14 mouse cellular contexts compared by ENCODE assay signal in the genomic region with DNA sequence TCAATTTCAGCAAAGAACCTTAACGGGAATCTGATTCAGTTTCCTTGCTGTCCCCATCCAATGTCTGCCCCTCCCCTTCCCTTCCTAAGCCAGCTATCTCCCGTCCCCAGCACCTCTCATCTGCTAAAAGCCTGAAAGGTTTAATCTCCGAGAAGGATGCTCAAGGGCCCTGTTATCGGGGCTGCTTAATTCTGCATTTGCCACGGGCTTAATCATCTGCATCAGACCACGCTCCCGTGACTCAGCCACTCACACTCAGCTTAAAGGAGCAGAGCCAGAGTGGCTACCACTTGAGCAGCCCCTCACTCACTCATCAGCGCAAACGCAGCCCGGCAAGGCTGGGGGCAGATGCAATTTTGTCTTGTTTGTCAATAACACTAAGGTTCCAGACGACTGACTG. TPM values are rescaled to one million over a fixed set of nuclear protein-coding genes. Genes with fewer than 3 reads are reported as not detected.
DNase-seq lines count a peak whose midpoint lies in the region; ATAC-seq lines count a peak whose summit lies in the region.
"Had no signal": no experiment of that assay in that cellular context is flagged by ENCODE, and none has a peak within 500 bp of the region (broad histone marks: within the 10 kb centered on the region; RNA-seq: fewer than 3 reads in every experiment).

No protein-coding gene starts in this region.

- H3K9me3 ChIP-seq in heart, embryonic 12.5 days (replicated peaks) = no peaks in the 10 kb centered on the region
- no peaks in the 10 kb centered on the region for H3K9me3 ChIP-seq in hindbrain, embryonic 11.5 days (ENCODE audit: control insufficient read depth, low read length)
- no peaks in the 10 kb centered on the region for H3K9me3 ChIP-seq in midbrain, embryonic 11.5 days (ENCODE audit: control insufficient read depth, low read length)
- H3K9me3 ChIP-seq: lung, embryonic 15.5 days had no signal

- H3K27me3 ChIP-seq in heart, embryonic 12.5 days (replicated peaks) = peaks cover 44% of the 10 kb centered on the region
- H3K27me3 ChIP-seq in hindbrain, embryonic 11.5 days (ENCODE audit: control insufficient read depth, insufficient read depth, low read length) = no peaks in the 10 kb centered on the region
- no peaks in the 10 kb centered on the region for H3K27me3 ChIP-seq in midbrain, embryonic 11.5 days (ENCODE audit: control insufficient read depth, insufficient read depth, low read length)
- H3K27me3 ChIP-seq: lung, embryonic 15.5 days had no signal

- WGBS in heart, embryonic 12.5 days = 25% methylated on average over 11 of the region's 11 CpGs
- WGBS in hindbrain, embryonic 11.5 days = 39% methylated on average over 11 of the region's 11 CpGs
- 14% methylated on average over 11 of the region's 11 CpGs for WGBS in midbrain, embryonic 11.5 days

- H3K4me2 ChIP-seq in heart, embryonic 12.5 days = peak overlapping the region; percentile 28; the same call in 1 of the 2 replicates
- peak overlapping the region; percentile 0; the same call in 1 of the 2 replicates for H3K4me2 ChIP-seq in hindbrain, embryonic 11.5 days (replicated peaks; ENCODE audit: low read depth, low read length)
- peak overlapping the region; percentile 33 for H3K4me2 ChIP-seq in midbrain, embryonic 11.5 days
- H3K4me2 ChIP-seq: lung, embryonic 15.5 days had no signal

- H3K4me3 ChIP-seq in heart, embryonic 12.5 days = no peak overlapping the region
- no peak overlapping the region for H3K4me3 ChIP-seq in hindbrain, embryonic 11.5 days (ENCODE audit: low read depth, low read length)
- H3K4me3 ChIP-seq in midbrain, embryonic 11.5 days (ENCODE audit: low read depth, low read length) = no peak overlapping the region
- H3K4me3 ChIP-seq: lung, embryonic 15.5 days had no signal

- no peak for ATAC-seq in heart, embryonic 12.5 days (ENCODE audit: insufficient number of reproducible peaks, low FRiP score)
- peak; percentile 44 for ATAC-seq in hindbrain, embryonic 11.5 days (ENCODE audit: low FRiP score)
- ATAC-seq in midbrain, embryonic 11.5 days (ENCODE audit: low FRiP score) = peak; percentile 67
- no peak for ATAC-seq in monocyte, adult 5-6 weeks (replicated peaks; ENCODE audit: insufficient number of reproducible peaks, low FRiP score, low TSS enrichment, poor library complexity, severe bottlenecking)

- no peak overlapping the region for H3K9ac ChIP-seq in heart, embryonic 12.5 days
- no peak overlapping the region for H3K9ac ChIP-seq in hindbrain, embryonic 11.5 days (ENCODE audit: low read depth, low read length)
- peak overlapping the region; percentile 45 for H3K9ac ChIP-seq in midbrain, embryonic 11.5 days (ENCODE audit: low read length)
- H3K9ac ChIP-seq: lung, embryonic 15.5 days had no signal

- peaks cover 9% of the 10 kb centered on the region; the same call in 1 of the 2 replicates for H3K4me1 ChIP-seq in heart, embryonic 12.5 days (replicated peaks)
- peaks cover 25% of the 10 kb centered on the region for H3K4me1 ChIP-seq in hindbrain, embryonic 11.5 days (replicated peaks; ENCODE audit: control insufficient read depth, insufficient read depth, low read length)
- H3K4me1 ChIP-seq in midbrain, embryonic 11.5 days (ENCODE audit: control insufficient read depth, insufficient read depth, low read length) = peaks cover 50% of the 10 kb centered on the region

- no peak for DNase-seq in heart, adult 18-20 months
- peak; percentile 54 for DNase-seq in hindbrain, embryonic 11.5 days (ENCODE audit: low spot score)
- DNase-seq in midbrain, embryonic 11.5 days (ENCODE audit: low spot score, missing footprints) = peak; percentile 92
- peak; percentile 21 for DNase-seq in retina, postnatal 7 days (ENCODE audit: low read depth, low spot score)
- no peak for DNase-seq in gastrocnemius, postnatal 10 days
- DNase-seq in left cerebral cortex, postnatal 10 days (ENCODE audit: extremely low spot score in 1 of 2, low spot score in 2 of 2) = no peak
- DNase-seq: adrenal gland, postnatal 10 days; cerebellum, postnatal 14 days; heart, postnatal 4 days; thymus, adult 2 months had no signal

- intact Hi-C loops in left cerebral cortex, postnatal 10 days (cut with DNase I) = no loop called here

- H3K27ac ChIP-seq in heart, embryonic 12.5 days (ENCODE audit: poor library complexity, severe bottlenecking) = no peak overlapping the region
- peak overlapping the region; percentile 74; the same call in 1 of the 2 replicates for H3K27ac ChIP-seq in hindbrain, embryonic 11.5 days (ENCODE audit: low read depth, low read length)
- peak overlapping the region; percentile 74 for H3K27ac ChIP-seq in midbrain, embryonic 11.5 days (ENCODE audit: low read depth, low read length)
- H3K27ac ChIP-seq: kidney, postnatal 0 days; lung, embryonic 15.5 days had no signal

- no peaks in the 10 kb centered on the region for H3K36me3 ChIP-seq in heart, embryonic 12.5 days
- no peaks in the 10 kb centered on the region for H3K36me3 ChIP-seq in hindbrain, embryonic 11.5 days (ENCODE audit: control insufficient read depth, insufficient read depth, low read length)
- H3K36me3 ChIP-seq in midbrain, embryonic 11.5 days (ENCODE audit: control insufficient read depth, insufficient read depth, low read length) = no peaks in the 10 kb centered on the region
- H3K36me3 ChIP-seq: lung, embryonic 15.5 days had no signal

RNA-seq across cellular contexts. Expression of gene Srgap3, which starts 50.7 kb away (rescaled TPM):
- 0.63 and 1.2 TPM in 2 replicates for polyA plus RNA-seq in heart, embryonic 12.5 days (2016; fragmentation: Nextera tagmentation; extraction: Ambion mirVana)
- total RNA-seq in heart, adult 18-20 months (2021) = 1 to 10 TPM in 1 of 2 experiments, under 1 TPM in 1; 0.69 to 1.1 TPM
- 49.8 and 89.6 TPM in 2 replicates for polyA plus RNA-seq in hindbrain, embryonic 11.5 days (2014; fragmentation: Nextera tagmentation; extraction: Ambion mirVana)
- polyA plus RNA-seq in midbrain, embryonic 11.5 days (2014; fragmentation: Nextera tagmentation; extraction: Ambion mirVana) = 48.9 and 54.9 TPM in 2 replicates
- total RNA-seq in monocyte, adult 5-6 weeks (2017) = 2.5 to 23.9 TPM (median 4.5 TPM) in 3 replicates
- total RNA-seq in gastrocnemius, postnatal 10 days (2021) = 10 to 100 TPM in 1 of 2 experiments, 1 to 10 TPM in 1; 7.8 to 12.4 TPM
- 100 to 1,000 TPM; 257 to 266 TPM for total RNA-seq in left cerebral cortex, postnatal 10 days (2021)

Comparison
In these comparisons a context has a peak if more than half of its experiments do, and no peak if none do; other contexts are left out.
1. ATAC-seq: peak in hindbrain, embryonic 11.5 days (single experiment) and midbrain, embryonic 11.5 days (single experiment); none in heart, embryonic 12.5 days (single experiment) and monocyte, adult 5-6 weeks (single experiment).
2. DNase-seq: peak in hindbrain, embryonic 11.5 days (single experiment), midbrain, embryonic 11.5 days (single experiment) and retina, postnatal 7 days (single experiment); none in heart, adult 18-20 months (0 of 2), gastrocnemius, postnatal 10 days (single experiment) and left cerebral cortex, postnatal 10 days (0 of 2).
3. RNA of gene Srgap3, which starts 50.7 kb away (total RNA-seq): 257 to 266 TPM in left cerebral cortex, postnatal 10 days; 7.8 to 12.4 TPM in gastrocnemius, postnatal 10 days, 2.5 to 23.9 TPM in monocyte, adult 5-6 weeks and 0.69 to 1.1 TPM in heart, adult 18-20 months; every median in the first group is over 10 times any median in the second.
4. Peak in every context shown above with its lines, with median percentiles within 50 percentile points of each other: H3K4me2 ChIP-seq.